Mouse (Mus musculus): ENCODE results near the gene Ift81.
A peak's percentile ranks its signal among the peaks of the same experiment; 100 is the strongest.

Gene Ift81

DNA sequence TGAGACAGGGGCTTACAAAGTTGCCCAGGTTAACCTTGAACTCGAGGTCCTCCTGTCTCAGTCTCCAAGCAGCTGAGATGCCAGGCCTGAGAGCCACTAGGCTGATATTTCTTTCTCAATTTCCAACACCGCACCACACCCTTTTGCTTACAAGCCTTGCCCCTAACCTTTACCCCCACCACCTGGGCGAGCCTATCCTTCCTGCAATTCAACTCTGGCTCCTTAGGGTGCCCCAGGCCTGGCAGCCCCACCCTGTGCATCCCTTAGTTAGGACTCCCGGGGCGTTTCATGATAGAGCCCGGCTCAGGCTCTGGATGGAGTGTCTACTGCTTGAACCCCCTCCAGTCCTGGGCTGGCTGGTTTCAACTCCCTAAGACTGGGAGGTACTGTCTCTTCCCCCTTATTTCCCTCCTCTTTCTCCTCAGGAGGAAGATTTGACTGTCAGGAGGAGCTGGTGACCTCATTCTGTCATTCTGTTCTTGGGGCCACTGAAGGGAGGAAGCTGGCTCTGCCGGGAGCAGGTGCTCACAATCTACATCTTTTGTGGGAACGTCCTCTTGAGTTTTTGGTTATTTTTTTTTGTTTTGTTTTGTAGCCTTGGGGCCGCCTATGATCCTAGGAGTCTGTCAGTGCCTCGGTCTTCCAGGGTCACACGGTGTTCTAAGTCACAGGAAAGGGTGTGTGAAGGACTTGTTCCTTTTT, 98.1 kb downstream of the Ift81 start:
- DNase-seq (ENCODE audit: low spot score in 2 of 2) = no peak

DNA sequence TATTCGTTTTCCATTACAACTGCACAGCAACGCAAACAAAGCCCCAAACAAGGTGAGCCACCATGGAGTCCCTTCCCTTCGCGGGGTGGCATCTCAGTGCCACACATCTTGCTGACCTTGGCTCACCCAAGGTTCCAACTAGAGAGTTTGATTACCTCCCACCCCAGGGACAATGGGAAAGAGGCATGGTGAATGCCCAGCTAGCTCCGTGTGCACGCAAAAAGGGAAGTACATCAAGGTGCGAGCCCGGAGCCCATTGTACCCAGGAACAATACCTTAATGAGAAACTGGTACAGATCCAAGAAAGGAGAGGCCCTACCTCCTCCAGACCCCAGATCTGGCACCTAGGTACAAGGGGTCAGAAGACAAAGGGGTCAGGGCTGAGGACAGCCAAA, 100.2 kb downstream of the Ift81 start:
- no peak for DNase-seq (ENCODE audit: low spot score in 2 of 2)

DNA sequence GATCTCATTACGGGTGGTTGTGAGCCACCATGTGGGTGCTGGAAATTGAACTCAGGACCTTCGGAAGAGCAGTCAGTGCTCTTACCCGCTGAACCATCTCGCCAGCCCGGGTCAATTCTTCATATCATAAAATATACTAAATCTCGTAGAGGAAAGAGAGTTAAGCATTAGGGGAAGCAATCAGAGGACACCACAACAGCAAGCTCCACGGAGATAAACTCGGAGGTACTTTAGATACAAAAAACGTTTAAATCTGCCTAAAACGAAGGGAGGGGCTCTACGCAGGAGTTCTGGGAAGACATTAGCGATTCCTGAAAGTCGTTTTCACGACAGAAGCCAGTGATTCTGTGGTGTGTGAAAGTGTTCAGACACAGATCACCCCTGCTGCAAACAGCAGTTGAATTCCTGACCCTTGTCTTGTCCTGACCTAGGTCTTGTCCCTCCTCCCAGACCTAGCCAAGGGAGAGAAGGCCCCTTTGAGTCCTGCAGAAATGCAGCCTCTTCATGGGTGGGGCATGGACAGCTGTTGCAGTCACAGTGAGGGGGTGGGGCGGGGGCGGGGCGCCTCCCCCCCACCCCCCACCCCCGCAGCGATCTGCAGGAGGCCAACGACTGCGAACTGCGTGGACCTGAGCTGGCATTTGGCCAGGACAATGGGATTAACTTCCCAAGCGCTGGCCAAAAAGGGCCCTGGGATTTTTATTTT, 100.7 kb downstream of the Ift81 start:
- DNase-seq (ENCODE audit: low spot score in 2 of 2) = no peak

DNA sequence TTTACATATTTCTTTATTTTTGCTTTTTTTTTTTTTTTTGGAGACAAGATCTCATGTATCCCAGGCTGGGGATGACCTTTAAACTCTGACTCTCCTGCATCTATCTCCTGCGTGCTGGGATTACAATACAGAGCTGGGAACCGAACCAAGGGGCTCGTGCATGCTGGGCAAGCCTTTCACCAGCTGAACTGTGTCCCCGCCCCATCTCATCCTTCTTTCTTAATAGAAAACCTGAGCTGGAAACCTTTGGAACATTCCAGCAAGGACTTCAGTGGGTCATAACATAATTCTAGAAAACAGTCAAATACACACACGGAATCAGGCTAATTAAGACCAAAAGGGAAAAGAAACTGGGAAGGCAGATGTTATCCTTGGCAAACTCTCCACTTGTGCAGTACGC, 102.3 kb downstream of the Ift81 start:
- DNase-seq (ENCODE audit: low spot score in 2 of 2) = no peak

DNA sequence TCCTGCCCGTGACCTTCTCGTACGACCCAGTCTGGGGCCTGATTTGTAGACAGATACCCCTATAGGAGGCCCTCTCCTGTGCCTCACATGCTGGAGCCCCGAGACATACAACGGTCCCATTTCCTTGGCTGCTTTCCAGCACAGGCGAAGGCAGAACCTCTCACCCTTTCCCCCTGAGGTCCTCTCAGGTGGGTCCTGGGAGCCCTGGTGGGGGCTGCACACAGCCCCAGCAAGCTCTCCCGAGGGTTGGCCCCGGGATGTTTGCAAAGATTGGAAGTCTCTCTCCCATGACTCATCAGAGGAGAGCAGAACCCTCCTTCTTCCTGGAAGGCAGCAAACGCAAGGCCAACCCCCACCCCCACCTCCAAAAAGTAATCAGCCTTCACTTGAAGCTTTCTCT, 102.9 kb downstream of the Ift81 start:
- no peak for DNase-seq (ENCODE audit: low spot score in 2 of 2)

DNA sequence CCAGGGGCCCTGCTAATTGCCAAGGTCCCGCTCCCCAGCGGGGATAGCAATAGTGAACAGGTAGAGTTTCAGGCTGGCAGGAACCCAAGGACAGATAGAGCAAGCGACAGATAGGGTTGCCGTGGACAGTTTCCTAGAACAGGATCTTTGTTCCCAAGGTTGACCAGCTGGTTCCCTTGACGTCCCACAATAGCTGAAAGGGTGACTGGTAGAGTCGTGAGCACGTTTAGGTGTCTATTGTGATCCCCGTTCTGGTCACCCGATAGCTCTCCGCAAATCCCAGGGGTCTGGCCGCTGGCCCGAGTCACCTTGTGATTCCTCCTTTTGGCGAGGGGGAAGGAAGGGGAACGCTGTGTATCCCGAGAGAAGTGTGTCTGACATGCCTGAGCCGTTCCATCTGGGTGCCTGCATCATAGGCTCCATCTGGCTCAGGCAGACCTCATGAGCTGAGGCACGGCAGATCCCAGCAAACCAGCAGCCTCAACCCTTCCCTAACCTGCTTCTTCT, 103.6 kb downstream of the Ift81 start:
- no peak for DNase-seq (ENCODE audit: low spot score in 2 of 2)

DNA sequence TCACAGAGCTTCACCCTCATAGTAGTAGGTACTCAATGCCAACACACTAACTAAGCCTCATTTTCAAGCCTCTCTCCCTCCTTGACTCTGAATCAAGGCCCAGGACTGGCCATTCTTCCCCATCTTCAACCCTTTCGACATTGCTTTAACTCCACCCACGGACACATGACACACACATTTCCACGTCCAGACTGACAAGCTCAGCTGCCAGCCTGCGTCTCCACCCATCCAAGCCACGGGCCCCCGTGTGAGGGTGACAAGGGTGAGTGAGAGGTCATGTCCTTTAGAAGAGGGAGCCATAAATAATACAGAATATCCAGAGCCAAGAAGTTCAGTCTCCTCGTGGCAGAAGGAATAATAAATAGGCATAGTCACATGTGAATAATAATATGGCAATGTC, 104.7 kb downstream of the Ift81 start:
- DNase-seq (ENCODE audit: low spot score in 2 of 2) = no peak

DNA sequence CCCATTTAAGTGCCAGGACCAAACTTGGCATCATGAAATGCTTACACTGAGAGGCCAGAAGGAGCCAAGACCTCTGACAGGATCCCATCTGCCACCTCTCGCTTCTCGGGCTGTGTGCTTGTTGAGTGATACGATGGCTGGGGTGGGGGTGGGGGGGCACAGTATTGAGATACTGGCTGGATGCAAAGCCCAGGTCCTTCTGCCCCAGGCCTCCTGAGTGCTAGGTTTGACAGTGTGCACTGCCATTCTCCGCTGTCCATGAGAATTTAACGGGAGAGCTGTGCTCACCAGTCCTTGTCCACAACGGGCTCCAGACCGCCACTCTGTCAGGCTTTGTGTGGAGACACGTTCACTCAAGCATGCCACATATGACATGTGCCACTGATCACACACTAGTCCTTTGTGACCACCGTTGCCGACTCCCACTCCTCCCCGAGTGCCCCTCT, 105.4 kb downstream of the Ift81 start:
- DNase-seq (ENCODE audit: low spot score in 2 of 2) = no peak

DNA sequence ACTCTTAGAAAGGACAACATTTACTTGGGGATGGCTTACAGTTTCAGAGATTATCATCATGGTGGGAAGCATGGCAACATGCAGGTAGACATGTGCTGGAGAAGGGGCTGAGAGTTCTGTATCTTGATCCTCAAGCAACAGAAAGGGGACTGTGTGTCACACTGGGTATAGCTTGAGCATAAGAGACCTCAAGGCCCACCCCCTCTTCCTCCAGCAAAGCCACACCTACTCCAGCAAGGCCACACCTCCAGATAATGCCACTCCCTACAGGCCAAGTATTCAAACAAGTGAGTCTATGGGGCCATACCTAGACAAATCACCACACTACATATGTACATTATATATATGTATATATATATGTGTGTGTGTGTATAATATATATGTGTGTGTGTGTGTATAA, 106.9 kb downstream of the Ift81 start:
- no peak for DNase-seq (ENCODE audit: low spot score in 2 of 2)

DNA sequence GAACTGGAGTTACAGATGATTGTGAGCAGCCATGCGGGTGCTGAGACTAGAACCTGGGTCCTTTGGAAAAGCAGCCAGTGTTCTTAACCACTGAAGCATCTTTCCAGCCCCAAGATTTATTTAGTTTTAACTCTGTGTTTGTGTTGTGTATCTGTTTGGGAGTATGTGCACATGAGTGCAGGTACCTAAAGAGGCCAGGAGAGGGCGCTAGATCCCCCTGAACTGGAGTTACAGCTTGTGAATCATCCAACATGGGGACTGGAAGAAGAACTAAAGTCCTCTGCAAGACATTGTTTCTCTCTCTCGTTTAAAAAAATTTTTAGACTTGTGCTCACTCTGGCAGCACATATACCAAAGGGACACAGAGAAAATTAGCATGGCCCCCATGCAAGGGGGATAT, 107.9 kb downstream of the Ift81 start:
- no peak for DNase-seq (ENCODE audit: low spot score in 2 of 2)

DNA sequence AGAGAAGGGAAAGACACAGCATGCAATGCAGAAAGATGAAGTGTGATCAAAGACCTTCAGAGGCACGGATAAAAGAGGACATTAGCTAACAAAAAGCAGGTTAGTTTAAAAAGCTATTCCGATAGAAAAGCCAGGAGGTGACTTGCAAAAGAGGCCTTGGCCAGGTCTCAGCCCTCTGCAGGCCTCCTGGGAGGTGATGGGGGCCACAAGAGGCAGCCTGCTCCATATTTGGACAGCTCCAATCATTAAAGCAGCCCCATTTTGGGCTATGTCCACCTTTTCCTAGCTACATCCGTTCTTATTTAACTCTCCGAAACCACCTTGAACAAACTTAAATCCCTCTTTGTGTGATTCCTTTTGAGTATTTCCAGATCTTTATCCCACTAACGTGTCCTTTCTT, 108.8 kb downstream of the Ift81 start:
- no peak for DNase-seq (ENCODE audit: low spot score in 2 of 2)

DNA sequence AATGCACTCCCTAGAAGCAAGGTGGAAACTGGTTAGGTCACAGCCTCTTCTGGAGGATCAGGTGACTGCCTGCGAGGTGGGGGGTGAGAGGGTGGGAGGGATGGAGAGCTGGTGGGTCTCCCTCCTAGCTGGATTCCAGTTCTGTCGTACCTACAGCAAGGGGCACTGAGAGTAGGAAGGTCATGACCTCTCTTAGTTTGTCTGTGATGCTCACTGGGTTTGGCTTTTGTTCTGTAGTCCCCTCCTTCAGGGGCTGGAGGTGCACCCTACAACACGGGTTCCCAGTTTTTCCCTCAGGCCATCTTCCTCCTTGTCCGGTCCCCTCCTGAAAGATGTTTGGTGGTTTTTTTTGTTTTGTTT, 110.6 kb downstream of the Ift81 start:
- no peak for DNase-seq (ENCODE audit: low spot score in 2 of 2)

DNA sequence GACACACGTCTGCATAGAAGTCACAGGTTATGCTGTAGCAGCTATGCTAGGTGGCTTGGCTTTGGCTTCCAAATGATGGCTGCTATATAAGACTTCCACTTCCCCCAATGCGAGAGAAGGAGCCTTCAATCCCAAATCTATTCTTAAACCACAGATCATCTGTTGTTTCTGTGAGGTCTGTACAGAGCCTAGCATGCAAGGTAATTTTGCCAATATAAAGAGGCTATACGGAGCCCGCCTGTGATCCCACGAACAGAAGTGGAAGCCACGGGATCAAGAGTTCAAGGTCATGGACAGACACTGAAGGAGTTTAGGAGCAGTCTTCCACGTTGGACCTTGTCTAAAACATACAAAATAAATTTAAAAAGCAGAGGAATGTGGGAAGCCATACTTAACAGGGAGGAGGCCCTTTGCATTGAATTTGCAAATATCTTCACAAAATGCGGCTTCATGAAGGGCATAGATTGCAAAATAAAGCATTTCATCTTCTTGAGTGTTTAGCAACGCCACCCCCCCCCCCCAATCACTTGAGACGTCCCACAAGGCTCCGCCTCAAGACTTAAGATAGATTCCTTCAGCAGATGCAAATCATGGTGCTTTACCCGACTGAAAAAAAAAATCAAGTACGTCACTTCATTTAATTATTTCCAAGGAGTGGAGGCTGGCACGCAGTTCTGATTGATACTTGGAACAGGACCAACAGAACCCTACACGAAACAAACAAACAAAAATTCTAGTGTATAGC, 111.1 kb downstream of the Ift81 start:
- no peak for DNase-seq (ENCODE audit: low spot score in 2 of 2)

DNA sequence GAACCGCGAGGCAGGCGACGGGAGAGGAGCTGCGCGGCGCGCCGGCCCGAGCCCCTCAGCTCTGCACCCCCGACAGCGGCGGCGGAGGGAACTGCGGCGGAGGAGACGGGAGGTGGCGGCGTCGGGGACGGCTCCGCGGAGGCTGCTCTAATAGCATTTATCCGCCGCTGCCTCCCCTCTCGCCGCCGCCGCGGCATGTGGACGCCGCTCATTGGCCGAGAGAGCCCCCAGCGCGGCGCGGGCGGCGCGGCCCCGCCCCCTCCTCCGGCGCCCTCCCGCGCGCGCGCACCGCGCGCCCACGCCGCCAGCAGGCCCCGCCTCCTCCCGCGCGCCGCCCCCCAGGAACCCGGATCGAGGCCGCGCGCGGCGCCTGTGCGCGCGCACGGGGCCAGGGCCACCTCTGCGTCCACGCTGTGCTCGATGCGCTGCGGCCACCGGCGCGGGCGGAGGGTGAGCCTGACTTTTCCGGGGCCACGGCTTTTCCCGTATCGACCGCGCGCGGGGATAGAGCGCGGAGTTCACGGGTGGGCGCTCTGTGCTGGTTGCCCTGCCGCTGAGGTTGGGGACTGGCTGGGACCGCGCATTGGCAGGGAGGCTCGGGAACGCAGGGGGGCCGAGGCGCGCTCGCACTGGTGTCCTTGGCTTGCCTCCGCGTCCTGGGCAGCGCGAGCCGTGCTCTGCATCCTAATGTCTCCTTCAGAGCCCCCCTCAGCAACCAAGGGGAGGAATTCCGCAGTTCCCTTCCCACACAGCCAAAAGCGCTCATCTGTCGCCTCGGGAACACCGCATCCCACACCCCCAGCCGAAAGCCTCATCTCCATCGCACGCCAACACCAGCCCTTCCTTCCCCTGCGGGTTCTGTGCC, 112.0 kb downstream of the Ift81 start, which contains the start of gene Atp2a2:
TSS of gene Atp2a2 (minus strand) at position 149 of the 865 bp plus-strand sequence.
- DNase-seq (ENCODE audit: low spot score in 2 of 2) = peak; percentile 79 to 82

DNA sequence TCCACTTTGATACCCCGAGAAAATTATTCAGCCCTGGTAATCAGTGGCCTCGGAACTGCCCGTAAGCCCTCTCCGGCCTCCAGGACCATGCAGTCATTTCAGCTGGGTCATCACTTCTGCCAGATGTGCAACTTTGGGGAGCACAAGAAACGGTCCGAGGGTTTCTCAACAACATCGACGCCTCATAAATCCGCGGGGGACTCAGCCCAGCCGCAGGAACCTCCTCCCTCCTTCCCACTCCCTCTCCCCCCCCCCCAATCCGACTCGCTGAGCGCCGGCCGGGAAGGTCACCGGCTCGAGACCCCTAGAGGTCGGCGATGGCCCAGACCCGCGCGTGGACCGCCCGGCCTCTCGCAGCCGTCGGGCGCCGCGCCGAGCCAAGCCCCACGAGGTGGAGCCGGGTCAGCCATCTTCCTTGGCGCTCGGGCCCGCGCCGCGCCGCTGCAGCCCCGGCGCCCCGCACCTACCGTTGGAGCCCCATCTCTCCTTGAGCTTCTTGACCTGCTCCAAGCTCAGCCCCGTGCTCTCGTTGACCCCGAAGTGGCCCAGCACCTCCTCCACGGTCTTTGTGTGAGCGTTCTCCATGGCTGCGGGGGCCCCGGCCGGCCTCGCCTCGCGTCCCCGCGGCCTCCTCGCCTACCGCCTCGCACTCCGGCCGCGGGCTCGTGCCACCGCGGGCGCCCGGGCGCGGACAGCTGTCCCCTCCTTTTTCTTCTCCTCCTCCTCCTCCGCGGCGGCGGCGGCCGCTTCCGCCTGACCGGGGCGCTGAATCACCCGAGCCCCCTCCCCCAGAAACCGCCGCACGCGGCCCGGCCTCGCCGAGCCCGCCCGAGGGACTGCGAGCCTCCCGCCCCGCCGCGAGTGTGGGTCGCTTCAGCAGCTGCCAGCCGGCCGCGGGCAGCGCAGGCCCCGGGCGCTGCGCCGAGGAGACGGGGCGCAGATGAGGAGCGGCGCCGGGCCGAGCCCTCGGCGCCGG, 112.9 kb downstream of the Ift81 start:
- DNase-seq (ENCODE audit: low spot score in 2 of 2) = peak in 1 of 2 experiments; percentile 30

DNA sequence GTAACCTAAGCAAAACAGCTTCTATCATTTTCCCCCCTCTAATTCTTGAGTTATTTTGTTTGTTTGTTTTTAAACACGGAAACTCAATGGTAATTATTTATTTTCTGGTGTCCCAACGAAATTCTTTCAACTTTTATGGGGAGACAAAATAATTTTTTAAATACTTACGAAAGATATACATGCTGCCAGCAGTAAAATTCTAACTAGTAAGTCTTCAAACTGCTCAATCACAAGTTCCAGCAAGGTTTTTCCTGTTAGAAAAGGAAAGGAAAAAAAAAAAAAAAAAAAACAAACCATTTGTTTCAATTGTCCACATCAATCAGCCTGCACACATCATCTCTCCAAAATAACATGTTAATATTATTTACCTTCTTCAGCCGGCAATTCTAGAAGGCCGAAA, 113.8 kb downstream of the Ift81 start:
- DNase-seq (ENCODE audit: low spot score in 2 of 2) = no peak

Measured in frontal cortex, postnatal 25 days (tissue).